Mouse (Mus musculus) splenic B cell, adult 2 months (primary cell): ENCODE results near the gene Loxl4.

Experiments
- DNase-seq: peaks from one replicate; pipeline ENCODE4 v3.0.0-alpha.2; 2011; ENCODE audit warnings: low read depth, low spot score
- H3K27me3 ChIP-seq: 2 replicates; pipeline ENCODE4 v1.6.1; 2012; ENCODE audit warnings: mild to moderate bottlenecking, low read length, moderate library complexity, mixed read lengths; ENCODE audit not compliant: control insufficient read depth, poor library complexity, insufficient read depth, severe bottlenecking
- H3K36me3 ChIP-seq: 2 replicates; pipeline ENCODE4 v1.6.1; 2012; ENCODE audit warnings: mild to moderate bottlenecking, low read length, moderate library complexity, mixed read lengths; ENCODE audit not compliant: control insufficient read depth, poor library complexity, insufficient read depth, severe bottlenecking

Gene Loxl4

DNA sequence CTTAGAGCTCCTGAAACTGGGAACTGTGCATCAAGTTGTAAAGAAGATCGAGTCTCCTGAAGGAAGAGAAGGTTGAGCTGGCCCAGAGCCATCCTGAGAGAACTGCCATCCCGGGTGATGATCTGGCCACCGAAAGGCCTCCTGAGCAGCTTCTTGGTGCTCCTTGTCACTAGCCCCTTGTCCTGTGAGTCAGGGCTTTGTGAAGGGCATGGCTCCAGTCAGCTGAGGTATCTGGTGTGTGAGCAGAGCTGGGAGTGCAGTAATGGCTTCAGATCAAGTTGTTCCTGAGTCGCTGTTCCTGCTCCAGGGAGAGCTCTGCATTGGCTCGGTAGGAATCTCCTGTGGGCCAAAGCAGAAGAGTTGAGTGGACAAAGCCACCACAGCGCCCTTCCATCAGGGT, 17.5 kb downstream of the Loxl4 start:
- no peak for DNase-seq
- Histone ChIP-seq H3K36me3 (peaks cover 7% of the 10 kb centered on the region), H3K27me3 (no peaks in the 10 kb centered on the region)

DNA sequence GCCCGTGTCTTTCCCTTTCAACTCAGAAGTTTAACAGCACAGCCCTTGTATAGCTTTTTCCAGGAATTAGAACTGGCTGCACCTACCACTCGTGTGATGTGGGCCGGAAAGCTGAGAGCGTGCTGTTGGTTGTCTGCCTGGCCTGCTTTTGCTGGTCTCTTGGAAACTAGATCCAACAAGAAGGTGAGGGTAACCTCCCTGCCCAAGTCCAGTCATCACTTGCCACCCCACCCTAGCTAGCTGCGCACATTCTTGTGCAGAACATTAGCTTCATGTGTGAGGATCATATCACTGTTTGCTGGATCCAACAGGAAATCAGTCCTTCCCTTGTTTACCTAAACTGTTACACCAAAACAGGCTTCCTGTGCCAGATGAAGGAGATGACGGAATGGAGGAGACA, 19.2 kb downstream of the Loxl4 start:
- no peak for DNase-seq
- no peaks in the 10 kb centered on the region for H3K27me3 ChIP-seq
- H3K36me3 ChIP-seq: peaks cover 8% of the 10 kb centered on the region

DNA sequence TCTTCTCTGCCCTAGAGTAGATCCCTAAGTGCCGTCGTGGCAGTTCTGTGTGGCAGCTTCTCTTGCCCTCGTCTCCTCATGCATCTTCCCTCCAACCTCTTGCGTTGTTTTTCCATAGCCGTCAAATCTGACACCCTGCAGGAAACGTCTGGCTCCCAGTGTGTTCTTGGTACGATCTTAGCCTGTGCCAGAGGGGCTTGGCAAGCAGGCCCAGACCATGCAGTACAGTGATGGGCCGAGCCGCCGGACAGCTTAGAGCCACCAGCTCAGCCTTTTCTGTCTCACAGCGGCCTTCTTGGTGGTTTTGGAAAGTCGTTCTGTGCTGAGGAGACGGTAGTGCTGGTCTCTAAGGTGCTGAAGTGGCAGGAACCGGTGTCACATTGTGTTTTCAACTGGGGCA, 21.1 kb downstream of the Loxl4 start:
- peaks cover 11% of the 10 kb centered on the region for H3K36me3 ChIP-seq
- DNase-seq: no peak
- no peaks in the 10 kb centered on the region for H3K27me3 ChIP-seq

DNA sequence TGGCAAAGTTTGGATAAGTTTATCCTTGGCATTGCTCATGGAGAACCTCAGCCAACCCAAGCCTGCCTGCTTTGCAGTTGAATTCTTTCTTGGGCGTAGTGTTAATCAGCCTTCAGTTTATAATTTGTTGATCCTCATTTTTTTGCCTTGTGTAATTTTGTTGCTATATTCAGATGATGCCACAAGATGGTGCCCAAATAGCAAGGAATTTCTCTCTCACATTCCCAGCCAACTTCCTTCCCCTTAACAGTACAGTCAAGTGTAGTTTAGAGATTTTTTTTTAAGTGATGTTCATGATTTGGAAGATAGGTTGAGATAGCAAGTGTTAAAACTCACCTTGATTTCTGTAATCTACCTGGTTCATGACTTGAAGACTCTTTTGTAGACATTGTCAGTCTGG, 23.4 kb downstream of the Loxl4 start:
- DNase-seq: no peak
- H3K27me3 ChIP-seq: no peaks in the 10 kb centered on the region; the same call in 1 of the 2 replicates
- H3K36me3 ChIP-seq: peaks cover 17% of the 10 kb centered on the region; the same call in 1 of the 2 replicates

DNA sequence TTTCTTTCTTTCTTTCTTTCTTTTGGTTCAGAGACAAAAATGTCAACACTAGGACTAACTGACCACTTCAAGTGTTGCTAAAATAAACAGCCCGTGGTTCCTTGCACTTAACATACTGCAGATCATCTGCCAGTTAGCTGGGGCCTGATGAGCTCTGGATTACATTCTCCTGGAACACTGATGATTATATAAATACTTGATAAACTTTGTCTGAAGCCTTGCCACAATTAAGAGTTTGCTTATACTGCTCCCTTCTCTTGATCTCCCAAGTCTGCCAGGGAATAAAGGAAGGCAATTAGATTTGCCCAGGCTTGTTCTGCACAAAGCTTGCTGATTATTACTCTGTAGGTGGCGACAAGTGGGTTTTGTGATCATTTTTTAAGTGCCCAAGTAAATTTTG, 24.9 kb downstream of the Loxl4 start:
- no peak for DNase-seq

DNA sequence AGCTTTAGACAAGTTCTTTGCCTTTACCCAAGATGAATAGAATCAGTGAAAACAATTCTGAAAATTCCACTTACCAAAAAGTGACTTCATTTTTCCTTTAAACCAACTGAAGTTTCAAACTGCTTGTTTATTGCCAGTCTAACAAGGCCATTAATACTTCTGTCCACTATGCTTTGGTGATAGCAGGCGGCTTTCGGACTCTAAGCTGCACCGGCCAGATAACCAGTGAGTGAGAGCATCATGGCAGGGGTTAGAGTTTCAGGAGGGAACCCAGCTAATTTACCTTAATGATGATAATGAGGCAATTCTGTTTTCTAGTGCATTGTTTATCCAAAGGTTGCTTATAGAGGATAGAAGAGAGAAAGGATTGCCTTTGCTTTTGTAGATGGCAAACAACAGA, 28.4 kb downstream of the Loxl4 start:
- peaks cover 17% of the 10 kb centered on the region for H3K36me3 ChIP-seq
- no peaks in the 10 kb centered on the region; the same call in 1 of the 2 replicates for H3K27me3 ChIP-seq
- no peak for DNase-seq

More for the DNA sequence above, 24.9 kb downstream of the Loxl4 start:
- peaks cover 20% of the 10 kb centered on the region; the same call in 1 of the 2 replicates for H3K36me3 ChIP-seq
- H3K27me3 ChIP-seq: no peaks in the 10 kb centered on the region; the same call in 1 of the 2 replicates

DNA sequence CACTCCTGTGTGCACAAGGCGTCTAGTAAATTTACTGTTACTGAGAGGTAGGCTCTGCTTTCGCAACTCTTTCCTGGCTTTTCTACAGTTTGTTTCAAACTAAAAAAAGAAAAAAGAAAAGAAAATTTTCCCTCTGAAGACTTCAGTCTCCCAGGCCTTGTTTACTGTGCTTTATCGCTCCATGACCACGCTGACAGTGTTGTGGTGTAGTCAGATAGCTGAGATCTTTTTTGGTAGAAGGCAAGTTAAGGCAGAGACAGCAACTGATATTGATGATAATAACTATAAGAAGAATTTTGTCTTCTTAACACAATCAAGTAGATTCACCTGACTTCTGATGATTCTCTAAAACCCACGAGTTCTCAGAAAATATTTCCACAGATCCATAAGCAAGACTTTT, 28.9 kb downstream of the Loxl4 start:
- Histone ChIP-seq H3K36me3 (peaks cover 17% of the 10 kb centered on the region), H3K27me3 (no peaks in the 10 kb centered on the region; the same call in 1 of the 2 replicates)
- DNase-seq: no peak

DNA sequence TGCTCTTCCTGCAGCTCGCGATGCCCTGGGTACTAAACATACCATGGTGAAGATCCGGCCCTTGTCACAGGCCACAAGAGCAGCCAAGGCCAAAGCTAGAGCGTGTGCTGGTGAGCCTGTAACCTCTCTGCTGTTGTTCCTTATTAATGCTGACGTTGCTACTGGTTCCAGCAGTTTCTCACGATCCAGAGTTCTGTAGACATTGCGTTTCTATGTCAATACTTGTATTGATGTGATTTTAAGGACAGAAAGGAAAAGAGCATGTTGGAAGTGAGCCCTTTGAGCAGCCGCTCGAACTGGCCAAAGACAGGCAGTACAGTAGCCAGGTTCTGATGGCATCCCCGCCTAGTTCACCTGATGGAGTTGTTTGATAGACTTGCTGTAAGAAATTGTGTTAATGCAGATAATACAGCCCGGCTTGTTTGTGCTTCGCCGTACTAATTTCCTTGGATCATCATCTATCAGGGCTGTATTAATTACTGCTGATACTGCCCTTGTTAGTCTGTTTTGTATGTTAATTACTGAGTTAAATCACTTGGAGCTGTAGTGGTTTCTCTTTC, 29.7 kb downstream of the Loxl4 start:
- H3K36me3 ChIP-seq: peaks cover 14% of the 10 kb centered on the region
- DNase-seq: no peak
- H3K27me3 ChIP-seq: no peaks in the 10 kb centered on the region; the same call in 1 of the 2 replicates

DNA sequence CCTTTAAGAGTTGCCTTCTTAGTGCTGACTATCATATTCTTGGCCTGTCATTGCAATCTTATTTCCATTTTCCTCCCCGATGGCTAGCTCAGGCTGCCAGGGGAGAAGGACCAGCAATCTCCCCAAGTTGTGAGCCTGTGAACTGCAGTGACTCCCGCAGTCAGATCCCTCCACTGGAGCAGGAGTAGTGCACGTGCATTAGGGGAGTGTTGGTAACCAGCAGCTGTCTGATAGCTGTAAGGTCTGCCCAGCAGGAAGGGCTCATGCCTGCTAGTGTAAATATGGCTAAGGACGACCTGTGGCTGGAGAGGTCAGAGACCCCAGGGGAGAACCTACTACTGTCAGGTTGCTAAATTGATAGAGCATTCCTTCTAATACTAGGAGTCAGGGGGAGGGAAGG, 31.9 kb downstream of the Loxl4 start:
- DNase-seq: no peak
- no peaks in the 10 kb centered on the region; the same call in 1 of the 2 replicates for H3K27me3 ChIP-seq
- peaks cover 14% of the 10 kb centered on the region for H3K36me3 ChIP-seq

DNA sequence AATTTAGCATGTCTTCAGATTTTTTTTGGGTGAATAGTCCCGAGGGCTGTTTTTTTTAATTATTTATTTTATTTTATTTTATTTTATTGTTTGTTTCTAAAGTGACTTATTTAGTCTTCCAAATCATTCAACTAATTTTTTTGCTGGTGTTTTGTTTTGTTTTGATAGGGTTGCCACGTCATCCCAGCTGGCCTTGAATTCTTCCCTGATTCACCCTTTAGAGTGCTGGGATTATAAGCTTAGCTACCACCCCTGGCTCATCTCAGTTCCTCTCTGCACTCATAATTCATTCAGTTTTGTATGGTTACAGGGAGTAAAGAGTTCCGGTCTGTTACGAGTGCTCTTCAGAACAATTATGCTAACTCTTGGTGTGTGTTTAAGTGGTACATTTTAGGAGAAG, 34.0 kb downstream of the Loxl4 start:
- no peak for DNase-seq
- H3K27me3 ChIP-seq: no peaks in the 10 kb centered on the region
- H3K36me3 ChIP-seq: peaks cover 5% of the 10 kb centered on the region

DNA sequence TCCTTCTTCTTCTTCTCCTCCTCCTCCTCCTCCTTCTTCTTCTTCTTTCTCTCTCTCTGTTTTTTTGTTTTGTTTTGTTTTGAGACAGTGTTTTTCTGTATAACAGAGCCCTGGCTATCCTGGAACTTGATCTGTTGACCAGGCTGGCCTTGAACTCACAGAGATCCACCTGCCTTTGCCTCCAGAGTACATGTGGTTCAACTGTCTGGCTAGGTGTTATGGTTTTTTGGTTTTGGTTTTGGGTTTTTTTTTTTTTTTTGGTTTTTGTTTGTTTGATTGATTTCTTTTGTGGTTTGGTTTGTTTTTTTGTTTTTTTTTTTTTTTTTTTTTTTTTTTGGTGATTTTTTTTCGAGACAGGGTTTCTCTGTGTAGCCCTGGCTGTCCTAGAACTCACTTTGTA, 35.8 kb downstream of the Loxl4 start:
- Histone ChIP-seq H3K36me3 (peaks cover under 1% of the 10 kb centered on the region), H3K27me3 (no peaks in the 10 kb centered on the region)
- no peak for DNase-seq

DNA sequence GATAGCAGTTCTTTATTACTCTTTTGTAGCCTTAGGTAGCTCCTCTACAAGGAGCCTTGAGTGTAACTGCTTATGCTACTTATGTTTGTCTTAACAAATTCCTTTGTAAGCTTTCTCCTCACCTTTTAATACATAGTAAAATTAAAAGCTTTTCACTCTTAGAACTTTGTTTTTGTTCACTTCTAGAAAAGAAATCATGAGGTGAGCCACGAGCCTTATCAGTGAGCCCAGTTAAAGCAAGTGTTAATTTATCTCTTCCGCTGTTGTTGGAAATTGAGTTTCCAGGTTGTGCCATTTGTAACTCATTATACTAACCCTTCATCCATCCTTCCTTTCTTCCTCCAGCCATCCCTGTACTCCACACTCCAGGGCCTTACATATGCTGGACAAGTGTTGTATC, 37.3 kb downstream of the Loxl4 start:
- H3K36me3 ChIP-seq: no peaks in the 10 kb centered on the region; the same call in 1 of the 2 replicates
- H3K27me3 ChIP-seq: no peaks in the 10 kb centered on the region
- DNase-seq: no peak

DNA sequence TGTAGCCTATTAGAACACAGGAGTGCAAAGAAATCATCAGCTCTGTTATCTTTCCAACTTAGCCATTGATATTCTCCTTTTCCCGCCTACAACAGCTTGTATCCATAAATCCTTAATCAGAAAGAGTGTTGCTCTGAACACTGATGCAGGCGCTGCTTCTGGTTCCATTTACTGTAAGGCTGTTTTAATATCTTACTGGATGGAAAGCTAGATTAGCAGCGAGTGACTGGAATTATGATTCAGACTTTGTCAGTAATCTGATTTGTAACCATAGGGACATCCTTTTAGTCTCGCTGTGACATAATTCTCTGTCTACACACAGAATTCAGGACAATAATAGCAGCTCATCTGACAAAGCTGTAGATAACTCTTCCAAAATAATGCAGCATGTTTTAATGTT, 41.3 kb downstream of the Loxl4 start:
- H3K36me3 ChIP-seq: no peaks in the 10 kb centered on the region; the same call in 1 of the 2 replicates
- DNase-seq: no peak
- no peaks in the 10 kb centered on the region for H3K27me3 ChIP-seq

DNA sequence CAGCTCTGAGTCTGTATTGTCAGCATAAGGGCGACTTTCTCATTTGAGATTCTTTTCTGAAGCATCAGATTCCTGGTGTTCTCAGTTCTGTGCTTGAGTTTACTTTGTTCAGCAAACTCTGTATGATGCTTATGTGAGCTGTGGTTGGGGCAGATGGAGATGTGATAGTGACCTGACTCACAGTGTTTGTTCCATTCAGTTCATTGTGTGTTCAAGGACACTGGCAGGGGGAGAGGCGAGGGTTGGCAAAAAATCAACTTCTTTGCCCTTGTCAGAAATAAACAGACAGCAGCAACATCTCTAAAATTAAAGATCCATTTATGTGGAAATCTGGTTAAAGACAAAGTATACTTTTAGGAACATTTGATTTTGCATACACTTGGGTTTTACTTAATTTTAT, 43.5 kb downstream of the Loxl4 start:
- DNase-seq: no peak
- H3K27me3 ChIP-seq: no peaks in the 10 kb centered on the region
- no peaks in the 10 kb centered on the region; the same call in 1 of the 2 replicates for H3K36me3 ChIP-seq

DNA sequence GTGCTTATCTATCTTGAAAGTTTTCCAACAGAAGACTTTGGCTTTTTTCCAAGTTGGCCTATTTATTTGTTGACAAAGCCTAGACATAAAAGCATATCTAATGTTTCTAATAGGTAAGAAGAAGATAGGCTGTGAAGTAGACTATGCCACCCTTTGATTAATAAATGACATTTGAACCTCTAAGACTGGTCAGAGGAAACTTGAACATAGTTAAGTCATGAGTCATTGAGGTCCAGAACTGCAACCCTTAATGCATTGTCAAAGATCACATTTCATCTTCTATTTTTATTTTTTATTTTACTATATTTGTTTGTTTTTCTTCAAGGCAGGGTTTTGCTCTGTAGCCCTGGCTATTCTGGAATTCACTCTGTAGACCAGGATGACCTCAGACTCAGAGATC, 45.6 kb downstream of the Loxl4 start:
- no peak for DNase-seq
- Histone ChIP-seq H3K36me3 (no peaks in the 10 kb centered on the region; the same call in 1 of the 2 replicates), H3K27me3 (no peaks in the 10 kb centered on the region)
